Mouse (Mus musculus) layer of hippocampus, postnatal 36 days (tissue): ENCODE data around the gene Eif5a. TPM values are rescaled to one million over a fixed set of nuclear protein-coding genes. Genes with fewer than 3 reads are reported as not detected.
A peak's percentile ranks its signal among the peaks of the same experiment; 100 is the strongest.
"Not testable (repeated sequence)": the region's sequence is repeated elsewhere in the genome, so short reads cannot be mapped to it uniquely, and the experiment has no call there.

ENCODE experiments used
- DNase-seq, 2 experiments: peaks; one replicate each; pipeline ENCODE4 v3.0.0; 2022
- total RNA-seq, 2 experiments: library from RNA; stranded (reverse); gene quantifications; 2 replicates each; pipeline ENCODE4 v1.2.3; 2021

The Eif5a gene
- total RNA-seq, 2 experiments from 2014 or later = 416 to 445 TPM

GRCm38 (mm10) chr11:69945997-69946891, 24.5 kb upstream of the Eif5a start:
- DNase-seq = no peak

- DNase-seq = no peak
Observed at GRCm38 (mm10) chr11:69945216-69945615, 23.5 kb upstream of the Eif5a start.

- no peak for DNase-seq
Observed at GRCm38 (mm10) chr11:69940962-69941361, 19.2 kb upstream of the Eif5a start.

GRCm38 (mm10) chr11:69939731-69940130, 18.0 kb upstream of the Eif5a start:
- DNase-seq = no peak

GRCm38 (mm10) chr11:69939181-69939580, 17.4 kb upstream of the Eif5a start:
- DNase-seq = no peak

- DNase-seq = no peak
Observed at GRCm38 (mm10) chr11:69938401-69938979, 16.7 kb upstream of the Eif5a start.

- no peak for DNase-seq
Observed at GRCm38 (mm10) chr11:69937834-69938233, 16.1 kb upstream of the Eif5a start.

- DNase-seq = no peak
Observed at GRCm38 (mm10) chr11:69937385-69937784, 15.6 kb upstream of the Eif5a start.

GRCm38 (mm10) chr11:69936714-69937347, 15.1 kb upstream of the Eif5a start:
- no peak for DNase-seq

- no peak for DNase-seq
Observed at GRCm38 (mm10) chr11:69936156-69936555, 14.4 kb upstream of the Eif5a start.

GRCm38 (mm10) chr11:69935137-69935879, 13.6 kb upstream of the Eif5a start, which contains the start of gene Ybx2:
Gene Ybx2, plus strand, starts transcription at chr11:69935796.
- DNase-seq = peak; percentile 83 to 84

- no peak for DNase-seq
Observed at GRCm38 (mm10) chr11:69934681-69935080, 12.9 kb upstream of the Eif5a start.

GRCm38 (mm10) chr11:69934169-69934568, 12.4 kb upstream of the Eif5a start:
- peak; percentile 85 to 90 for DNase-seq

- DNase-seq = no peak
Observed at GRCm38 (mm10) chr11:69933066-69933465, 11.3 kb upstream of the Eif5a start.

- DNase-seq = no peak
Observed at GRCm38 (mm10) chr11:69932254-69932653, 10.5 kb upstream of the Eif5a start.

GRCm38 (mm10) chr11:69931769-69932168, 10.0 kb upstream of the Eif5a start:
- no peak for DNase-seq

- no peak for DNase-seq
Observed at GRCm38 (mm10) chr11:69930967-69931537, 9.3 kb upstream of the Eif5a start.

GRCm38 (mm10) chr11:69930176-69930575, 8.4 kb upstream of the Eif5a start:
- not testable (repeated sequence) for DNase-seq

- no peak for DNase-seq
Observed at GRCm38 (mm10) chr11:69929712-69930111, 8.0 kb upstream of the Eif5a start.

- no peak for DNase-seq
Observed at GRCm38 (mm10) chr11:69927501-69927900, 5.7 kb upstream of the Eif5a start.

GRCm38 (mm10) chr11:69922796-69923195, 1.0 kb upstream of the Eif5a start:
- DNase-seq = no peak
